Mouse (Mus musculus) MEL (cell line): ENCODE measurements around the gene Robo1. TPM values are rescaled to one million over a fixed set of nuclear protein-coding genes. Genes with fewer than 3 reads are reported as not detected.

Source experiments
- DNase-seq: peaks from one replicate; pipeline ENCODE4 v3.0.0; 2011; ENCODE audit warnings: low read depth, low spot score
- H3K27ac ChIP-seq: 2 replicates; pipeline ENCODE4 v1.5.1; 2012; ENCODE audit warnings: low read depth, mild to moderate bottlenecking, control low read depth, low read length, moderate library complexity; ENCODE audit not compliant: control insufficient read depth
- H3K27me3 ChIP-seq, 2 experiments: fragments of 150-350 bp in 1 of 2; sonication (generic) in 1 of 2; 2 replicates each; pipeline ENCODE4 v1.6.1; 2012; ENCODE audit warnings: low read length in 2 of 2, mild to moderate bottlenecking in 2 of 2, improper control_type of control experiment in 1 of 2, moderate library complexity in 1 of 2; ENCODE audit not compliant: insufficient read depth in 2 of 2, control insufficient read depth in 1 of 2
- H3K36me3 ChIP-seq, 2 experiments: 2 replicates each; pipeline ENCODE4 v1.6.1; 2012 to 2014; ENCODE audit warnings: low read length in 2 of 2, improper control_type of control experiment in 1 of 2, inconsistent platforms in 1 of 2, mild to moderate bottlenecking in 1 of 2; ENCODE audit not compliant: insufficient read depth in 2 of 2, control insufficient read depth in 1 of 2
- H3K4me1 ChIP-seq, 2 experiments: fragments of 150-350 bp in 1 of 2; sonication (generic) in 1 of 2; 2 replicates each; pipeline ENCODE4 v1.6.1; 2012; ENCODE audit warnings: low read length in 2 of 2, improper control_type of control experiment in 1 of 2, mild to moderate bottlenecking in 1 of 2; ENCODE audit not compliant: insufficient read depth in 2 of 2, control insufficient read depth in 1 of 2
- H3K4me3 ChIP-seq, 2 experiments: fragments of 150-350 bp in 1 of 2; sonication (generic) in 1 of 2; 2 replicates each; pipeline ENCODE4 v1.5.1; 2012; ENCODE audit warnings: low read depth in 2 of 2, low read length in 2 of 2, mild to moderate bottlenecking in 2 of 2, moderate library complexity in 2 of 2, control low read depth in 1 of 2, improper control_type of control experiment in 1 of 2; ENCODE audit not compliant: control insufficient read depth in 1 of 2, insufficient read depth in 1 of 2
- H3K79me2 ChIP-seq: 2 replicates; pipeline ENCODE4 v1.6.1; 2012; ENCODE audit warnings: mild to moderate bottlenecking, low read length, moderate library complexity; ENCODE audit not compliant: control insufficient read depth, poor library complexity, insufficient read depth
- H3K9ac ChIP-seq: 2 replicates; pipeline ENCODE4 v1.6.1; 2012; ENCODE audit warnings: low read depth, mild to moderate bottlenecking, control low read depth, low read length, moderate library complexity; ENCODE audit not compliant: control insufficient read depth, poor library complexity, severe bottlenecking
- H3K9me3 ChIP-seq: fragments of 150-350 bp; sonication (generic); replicated peaks from 2 replicates; pipeline ENCODE4 v1.6.1; 2012; ENCODE audit warnings: mild to moderate bottlenecking, low read length, improper control_type of control experiment, moderate library complexity; ENCODE audit not compliant: insufficient read depth
- CHD1 ChIP-seq: IDR thresholded peaks from 2 replicates; pipeline ENCODE4 v1.6.1; 2012; ENCODE audit warnings: low read depth, mild to moderate bottlenecking, inconsistent platforms, low read length, improper control_type of control experiment
- CTCF ChIP-seq, 3 experiments: IDR thresholded peaks in 2 of 3; conservative IDR thresholded peaks in 1 of 3; 2 replicates each; pipeline ENCODE4 v1.5.1; 2011 to 2012; ENCODE audit warnings: low read length in 3 of 3, low read depth in 2 of 3, mild to moderate bottlenecking in 2 of 3, improper control_type of control experiment in 1 of 3, inconsistent platforms in 1 of 3, mixed read lengths in 1 of 3, moderate library complexity in 1 of 3; ENCODE audit not compliant: control insufficient read depth in 1 of 3, insufficient read depth in 1 of 3, poor library complexity in 1 of 3, severe bottlenecking in 1 of 3
- ELF1 ChIP-seq: IDR thresholded peaks from 2 replicates; pipeline ENCODE4 v1.6.1; 2014; ENCODE audit warnings: low read depth, mild to moderate bottlenecking, inconsistent platforms, low read length, improper control_type of control experiment, moderate library complexity
- ETS1 ChIP-seq: IDR thresholded peaks from 2 replicates; pipeline ENCODE4 v1.6.1; 2012; ENCODE audit warnings: low read depth, mild to moderate bottlenecking, inconsistent platforms, low read length, improper control_type of control experiment, moderate library complexity
- GABPA ChIP-seq: IDR thresholded peaks from 2 replicates; pipeline ENCODE4 v1.6.1; 2012; ENCODE audit warnings: low read depth, mild to moderate bottlenecking, inconsistent platforms, low read length, improper control_type of control experiment, moderate library complexity
- MAX ChIP-seq: IDR thresholded peaks from 2 replicates; pipeline ENCODE4 v1.6.1; 2011; ENCODE audit warnings: low read length, improper control_type of control experiment
- MEF2A ChIP-seq: IDR thresholded peaks from 2 replicates; pipeline ENCODE4 v1.6.1; 2014; ENCODE audit warnings: low read depth, mild to moderate bottlenecking, inconsistent platforms, low read length, improper control_type of control experiment; ENCODE audit not compliant: poor library complexity, insufficient replicate concordance, severe bottlenecking; ENCODE audit errors: extremely low read depth
- MXI1 ChIP-seq: IDR thresholded peaks from 2 replicates; pipeline ENCODE4 v1.6.1; 2011; ENCODE audit warnings: mild to moderate bottlenecking, low read depth, low read length, improper control_type of control experiment
- MYB ChIP-seq: IDR thresholded peaks from 2 replicates; pipeline ENCODE4 v1.6.1; 2011; ENCODE audit warnings: mild to moderate bottlenecking, low read depth, low read length, improper control_type of control experiment
- MYC ChIP-seq: IDR thresholded peaks from 2 replicates; pipeline ENCODE4 v1.6.1; 2011; ENCODE audit warnings: low read depth, mild to moderate bottlenecking, low read length, improper control_type of control experiment, moderate library complexity
- NELFE ChIP-seq: IDR thresholded peaks from 2 replicates; pipeline ENCODE4 v1.6.1; 2011; ENCODE audit warnings: low read depth, low read length, improper control_type of control experiment
- NRF1 ChIP-seq: IDR thresholded peaks from 2 replicates; pipeline ENCODE4 v1.6.1; 2014; ENCODE audit warnings: low read depth, mild to moderate bottlenecking, inconsistent platforms, low read length, improper control_type of control experiment, moderate library complexity; ENCODE audit not compliant: poor library complexity, insufficient read depth, severe bottlenecking
- POLR2A ChIP-seq, 2 experiments: IDR thresholded peaks; 2 replicates each; pipeline ENCODE4 v1.6.1; 2011 to 2012; ENCODE audit warnings: low read length in 2 of 2, mild to moderate bottlenecking in 2 of 2, control low read depth in 1 of 2, improper control_type of control experiment in 1 of 2, low read depth in 1 of 2, moderate library complexity in 1 of 2; ENCODE audit not compliant: control insufficient read depth in 1 of 2, insufficient read depth in 1 of 2, poor library complexity in 1 of 2
- POLR2AphosphoS2 ChIP-seq: IDR thresholded peaks from 2 replicates; pipeline ENCODE4 v1.6.1; 2011; ENCODE audit warnings: low read length, improper control_type of control experiment
- RAD21 ChIP-seq: IDR thresholded peaks from 2 replicates; pipeline ENCODE4 v1.6.1; 2011; ENCODE audit warnings: mild to moderate bottlenecking, low read depth, low read length, improper control_type of control experiment
- RCOR1 ChIP-seq: IDR thresholded peaks from 2 replicates; pipeline ENCODE4 v1.6.1; 2012; ENCODE audit warnings: low read depth, mild to moderate bottlenecking, inconsistent platforms, low read length, improper control_type of control experiment
- SMC3 ChIP-seq: IDR thresholded peaks from 2 replicates; pipeline ENCODE4 v1.6.1; 2011; ENCODE audit warnings: low read depth, low read length, improper control_type of control experiment
- TBP ChIP-seq: IDR thresholded peaks from 2 replicates; pipeline ENCODE4 v1.8.0; 2011; ENCODE audit warnings: low read depth, low read length, improper control_type of control experiment
- TCF12 ChIP-seq: IDR thresholded peaks from 2 replicates; pipeline ENCODE4 v1.6.1; 2014; ENCODE audit warnings: low read depth, mild to moderate bottlenecking, inconsistent platforms, low read length, improper control_type of control experiment, moderate library complexity
- UBTF ChIP-seq: IDR thresholded peaks from 2 replicates; pipeline ENCODE4 v1.6.1; 2012; ENCODE audit warnings: low read depth, mild to moderate bottlenecking, inconsistent platforms, low read length, improper control_type of control experiment, moderate library complexity, borderline replicate concordance; ENCODE audit not compliant: insufficient read depth
- USF2 ChIP-seq, 2 experiments: IDR thresholded peaks; 2 replicates each; pipeline ENCODE4 v1.6.1; 2011 to 2012; ENCODE audit warnings: improper control_type of control experiment in 2 of 2, low read length in 2 of 2, borderline replicate concordance in 1 of 2, inconsistent platforms in 1 of 2, low read depth in 1 of 2, mild to moderate bottlenecking in 1 of 2; ENCODE audit not compliant: insufficient read depth in 1 of 2
- ZKSCAN1 ChIP-seq: IDR thresholded peaks from 2 replicates; pipeline ENCODE4 v1.6.1; 2012; ENCODE audit warnings: low read depth, mild to moderate bottlenecking, inconsistent platforms, low read length, improper control_type of control experiment, moderate library complexity
- polyA plus RNA-seq, 2 experiments: library from polyadenylated mRNA; stranded (reverse) in 1 of 2; unstranded in 1 of 2; fragments of >175 nt in 1 of 2; fragments of >200 nt in 1 of 2; gene quantifications; 2 replicates each; pipeline versions ENCODE4 v1.2.1 to v1.2.4; 2012; ENCODE audit warnings: low replicate concordance in 2 of 2, low read depth in 1 of 2; ENCODE audit not compliant: insufficient read length in 2 of 2, insufficient read depth in 1 of 2, missing spikeins in 1 of 2
- total RNA-seq: library from RNA; depleted of rRNA; stranded (reverse); fragments of 300-350 nt; gene quantifications from 2 replicates; pipeline ENCODE4 v1.2.3, GENCODE M21; 2012

Robo1 gene
- total and polyA plus RNA-seq, 3 experiments: not detected

- no peaks in the 10 kb centered on the region for H3K27me3 ChIP-seq
- TF ChIP-seq MYB: no peak
- no peak for TF ChIP-seq RAD21
- TF ChIP-seq UBTF: no peak
- TF ChIP-seq POLR2AphosphoS2: no peak
- TF ChIP-seq ETS1: no peak
- no peak for TF ChIP-seq GABPA
- no peak for TF ChIP-seq ZKSCAN1
- TF ChIP-seq ELF1: no peak
- no peak for TF ChIP-seq SMC3
- no peak for TF ChIP-seq TBP
- TF ChIP-seq MEF2A: no peak
- no peak for TF ChIP-seq USF2 (IDR thresholded peaks at IDR 0.05; ENCODE audit: borderline replicate concordance in 1 of 2, insufficient read depth in 1 of 2, low read depth in 1 of 2, low read length in 2 of 2)
- no peak for TF ChIP-seq POLR2A (IDR thresholded peaks at IDR 0.05; ENCODE audit: control insufficient read depth in 1 of 2, insufficient read depth in 1 of 2, low read depth in 1 of 2, low read length in 2 of 2, poor library complexity in 1 of 2)
- TF ChIP-seq RCOR1: no peak
- no peak for TF ChIP-seq CHD1
- no peak for TF ChIP-seq MXI1
- H3K36me3 ChIP-seq: no peaks in the 10 kb centered on the region
- DNase-seq: no peak
- no peak overlapping the region for H3K4me3 ChIP-seq
- no peaks in the 10 kb centered on the region for H3K9me3 ChIP-seq
- H3K27ac ChIP-seq: no peak overlapping the region
- H3K9ac ChIP-seq: no peak overlapping the region
- H3K4me1 ChIP-seq: no peaks in the 10 kb centered on the region
- no peaks in the 10 kb centered on the region for H3K79me2 ChIP-seq
Measured at GRCm38 (mm10) chr16:72782171-72782570, 474.1 kb downstream of the Robo1 start.

- Histone ChIP-seq H3K27ac (no peak overlapping the region), H3K9me3 (no peaks in the 10 kb centered on the region), H3K9ac (no peak overlapping the region), H3K27me3 (no peaks in the 10 kb centered on the region), H3K4me3 (no peak overlapping the region), H3K79me2 (no peaks in the 10 kb centered on the region), H3K4me1 (no peaks in the 10 kb centered on the region), H3K36me3 (no peaks in the 10 kb centered on the region)
- no peak for TF ChIP-seq MYC
- no peak for TF ChIP-seq CTCF (IDR thresholded peaks at IDR 0.05 in 2 of 3, conservative IDR thresholded peaks at IDR 0.05 in 1 of 3; ENCODE audit: control insufficient read depth in 1 of 3, insufficient read depth in 1 of 3, low read depth in 2 of 3, low read length in 3 of 3, poor library complexity in 1 of 3, severe bottlenecking in 1 of 3)
- no peak for TF ChIP-seq NELFE
- TF ChIP-seq TCF12: no peak
- TF ChIP-seq MXI1: no peak
- no peak for TF ChIP-seq MAX
- no peak for TF ChIP-seq NRF1
- TF ChIP-seq SMC3: no peak
- no peak for DNase-seq
Measured at GRCm38 (mm10) chr16:72786079-72786478, 478.0 kb downstream of the Robo1 start.
